Mouse (Mus musculus): ENCODE data around the gene Myh15.
"Not testable (repeated sequence)": the region's sequence is repeated elsewhere in the genome, so short reads cannot be mapped to it uniquely, and the experiment has no call there.

Gene Myh15

GRCm38 (mm10) chr16:49057186-49057585 lies at the start of gene Myh15:
Gene Myh15, plus strand, starts transcription at chr16:49057486.
- no peak for DNase-seq (ENCODE audit: low spot score)

- no peak for DNase-seq (ENCODE audit: low spot score)
Measured at GRCm38 (mm10) chr16:49016620-49017332, 40.5 kb upstream of the Myh15 start.

GRCm38 (mm10) chr16:49035852-49036251 lies 21.4 kb upstream of the Myh15 start:
- DNase-seq (ENCODE audit: low spot score): no peak

- no peak for DNase-seq (ENCODE audit: low spot score)
Measured at GRCm38 (mm10) chr16:49037771-49038170, 19.5 kb upstream of the Myh15 start.

GRCm38 (mm10) chr16:49040554-49041221 lies 16.6 kb upstream of the Myh15 start:
- DNase-seq (ENCODE audit: low spot score): no peak

- DNase-seq (ENCODE audit: low spot score): no peak
Measured at GRCm38 (mm10) chr16:49049214-49049613, 8.1 kb upstream of the Myh15 start.

GRCm38 (mm10) chr16:49069256-49069963 lies 12.1 kb downstream of the Myh15 start:
- DNase-seq (ENCODE audit: low spot score): no peak

GRCm38 (mm10) chr16:49071316-49071715 lies 14.0 kb downstream of the Myh15 start:
- DNase-seq (ENCODE audit: low spot score): no peak

GRCm38 (mm10) chr16:49128015-49128414 lies 70.7 kb downstream of the Myh15 start:
- DNase-seq (ENCODE audit: low spot score): no peak

- DNase-seq (ENCODE audit: low spot score): no peak
Measured at GRCm38 (mm10) chr16:49156193-49156592, 98.9 kb downstream of the Myh15 start.

- DNase-seq (ENCODE audit: low spot score): no peak
Measured at GRCm38 (mm10) chr16:49164349-49165137, 107.3 kb downstream of the Myh15 start.

GRCm38 (mm10) chr16:49165728-49166127 lies 108.4 kb downstream of the Myh15 start:
- no peak for DNase-seq (ENCODE audit: low spot score)

GRCm38 (mm10) chr16:49167325-49167724 lies 110.0 kb downstream of the Myh15 start:
- no peak for DNase-seq (ENCODE audit: low spot score)

- DNase-seq (ENCODE audit: low spot score): no peak
Measured at GRCm38 (mm10) chr16:49175077-49175476, 117.8 kb downstream of the Myh15 start.

- DNase-seq (ENCODE audit: low spot score): no peak
Measured at GRCm38 (mm10) chr16:49175729-49176395, 118.6 kb downstream of the Myh15 start.

GRCm38 (mm10) chr16:49193521-49193920 lies 136.2 kb downstream of the Myh15 start:
- DNase-seq (ENCODE audit: low spot score): no peak

- DNase-seq (ENCODE audit: low spot score): no peak
Measured at GRCm38 (mm10) chr16:49193986-49194385, 136.7 kb downstream of the Myh15 start.

GRCm38 (mm10) chr16:49196290-49196689 lies 139.0 kb downstream of the Myh15 start:
- DNase-seq (ENCODE audit: low spot score): no peak

- DNase-seq (ENCODE audit: low spot score): no peak
Measured at GRCm38 (mm10) chr16:49197951-49198350, 140.7 kb downstream of the Myh15 start.

- no peak for DNase-seq (ENCODE audit: low spot score)
Measured at GRCm38 (mm10) chr16:49223733-49224132, 166.4 kb downstream of the Myh15 start.

GRCm38 (mm10) chr16:49243517-49243916 lies 186.2 kb downstream of the Myh15 start:
- not testable (repeated sequence) for DNase-seq (ENCODE audit: low spot score)

All from spleen, adult 12 weeks (tissue).